Mouse (Mus musculus): ENCODE results near the gene Ttc16. TPM values are rescaled to one million over a fixed set of nuclear protein-coding genes. Genes with fewer than 3 reads are reported as not detected.

Gene Ttc16
- polyA plus RNA-seq, 1 experiment, result 1.6 TPM

DNA sequence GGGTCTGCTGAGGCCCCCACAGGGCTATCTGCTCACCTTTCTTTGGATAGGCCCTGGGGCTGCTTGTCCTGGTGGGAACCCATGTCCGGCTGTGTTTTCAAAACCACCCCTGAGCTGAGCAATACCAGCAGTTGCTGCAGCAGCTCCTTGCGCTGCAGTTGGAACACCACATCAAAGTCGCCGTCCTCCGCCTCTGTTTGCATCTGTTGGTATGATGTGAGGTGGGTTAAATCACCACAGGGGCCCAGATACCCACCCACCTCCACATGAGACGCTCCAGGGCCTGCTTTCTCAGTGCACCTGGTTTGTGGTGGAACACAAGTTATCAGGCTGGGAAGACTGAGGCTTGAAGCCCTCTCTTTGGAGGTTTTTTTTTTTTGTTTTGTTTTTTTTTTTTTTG lies 2.6 kb upstream of the Ttc16 start:
- DNase-seq (ENCODE audit: low read depth), result no peak
- TF ChIP-seq CTCF (IDR thresholded peaks at IDR 0.05; ENCODE audit: borderline replicate concordance, extremely low read depth, insufficient read depth, insufficient read length) (no peak), POLR2A (IDR thresholded peaks at IDR 0.05; ENCODE audit: borderline replicate concordance, extremely low read depth, insufficient read depth, insufficient read length, poor library complexity, severe bottlenecking) (no peak)

DNA sequence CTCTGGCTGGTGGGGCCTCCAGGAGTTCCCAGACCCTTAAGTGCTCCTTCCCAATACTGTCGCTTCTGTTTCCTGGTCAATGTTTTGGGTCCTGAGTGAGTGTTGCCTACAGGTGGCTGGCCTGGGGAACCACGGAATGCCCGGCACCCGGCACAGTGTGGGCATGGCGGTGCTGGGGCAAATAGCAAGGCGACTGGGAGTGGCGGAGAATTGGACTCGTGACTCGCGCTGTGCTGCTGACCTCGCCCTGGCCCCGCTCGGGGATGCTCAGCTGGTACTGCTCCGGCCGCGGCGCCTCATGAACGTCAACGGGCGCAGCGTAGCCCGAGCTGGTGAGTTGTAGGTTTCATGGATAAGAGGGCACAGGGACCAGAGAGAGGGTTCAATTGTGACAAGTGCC lies 759 bp upstream of the Ttc16 start:
- DNase-seq (ENCODE audit: low read depth), result no peak
- TF ChIP-seq CTCF (IDR thresholded peaks at IDR 0.05; ENCODE audit: borderline replicate concordance, extremely low read depth, insufficient read depth, insufficient read length), result no peak
- no peak for TF ChIP-seq POLR2A (IDR thresholded peaks at IDR 0.05; ENCODE audit: borderline replicate concordance, extremely low read depth, insufficient read depth, insufficient read length, poor library complexity, severe bottlenecking)

DNA sequence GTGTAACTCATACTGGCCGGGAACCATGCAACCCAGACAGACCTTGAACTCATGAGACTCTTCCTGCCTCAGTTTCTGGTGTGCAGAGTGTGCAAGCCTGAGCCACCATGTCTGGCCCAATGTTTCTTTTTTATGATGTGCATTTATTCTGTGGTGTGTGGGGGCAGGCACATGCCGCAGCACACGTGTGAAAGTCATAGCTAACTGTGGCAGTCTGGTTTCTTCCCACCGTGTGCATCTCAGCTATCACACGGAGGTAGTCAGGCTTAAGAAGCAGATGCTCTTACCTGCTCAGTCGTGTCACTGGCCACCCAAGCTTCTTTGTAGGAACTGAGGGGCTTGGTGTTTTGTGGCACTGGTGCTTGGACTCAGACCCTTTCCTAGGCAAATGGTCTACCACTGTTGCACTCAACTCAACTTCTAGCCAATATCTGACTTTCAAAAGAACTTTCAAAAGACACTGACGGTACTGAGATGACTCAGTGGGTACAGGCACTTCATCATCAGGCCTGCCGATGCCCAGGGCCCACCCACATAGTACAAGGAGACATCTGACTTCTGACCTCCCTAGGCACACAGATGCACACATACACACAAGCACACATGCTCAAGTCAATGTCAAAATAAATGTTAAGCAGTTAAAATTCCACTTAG lies 2.7 kb downstream of the Ttc16 start:
- TF ChIP-seq POLR2A (IDR thresholded peaks at IDR 0.05; ENCODE audit: borderline replicate concordance, extremely low read depth, insufficient read depth, insufficient read length, poor library complexity, severe bottlenecking), result no peak
- no peak for TF ChIP-seq CTCF (IDR thresholded peaks at IDR 0.05; ENCODE audit: borderline replicate concordance, extremely low read depth, insufficient read depth, insufficient read length)
- DNase-seq (ENCODE audit: low read depth), result no peak

DNA sequence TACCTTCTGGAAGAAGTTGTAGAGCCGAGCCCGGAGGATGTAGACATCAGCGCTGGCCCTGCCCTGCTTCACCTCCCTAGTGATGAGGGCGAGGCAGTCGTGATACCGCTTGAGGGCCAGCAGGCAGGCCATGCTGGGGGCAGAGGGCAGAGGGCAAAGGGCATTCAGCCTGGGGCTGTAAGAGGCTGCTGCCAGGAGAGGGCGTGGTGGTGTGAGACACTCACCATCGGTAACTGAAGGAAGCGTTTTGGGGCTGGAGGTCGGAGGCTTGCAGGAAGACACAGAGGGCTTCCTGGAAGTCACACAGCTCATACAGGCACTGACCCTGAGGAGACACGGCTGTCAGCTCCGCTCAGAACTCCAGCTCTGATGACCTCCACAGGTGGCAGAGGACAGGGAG lies 3.5 kb downstream of the Ttc16 start:
- no peak for TF ChIP-seq CTCF (IDR thresholded peaks at IDR 0.05; ENCODE audit: borderline replicate concordance, extremely low read depth, insufficient read depth, insufficient read length)
- TF ChIP-seq POLR2A (IDR thresholded peaks at IDR 0.05; ENCODE audit: borderline replicate concordance, extremely low read depth, insufficient read depth, insufficient read length, poor library complexity, severe bottlenecking), result no peak
- no peak for DNase-seq (ENCODE audit: low read depth)

DNA sequence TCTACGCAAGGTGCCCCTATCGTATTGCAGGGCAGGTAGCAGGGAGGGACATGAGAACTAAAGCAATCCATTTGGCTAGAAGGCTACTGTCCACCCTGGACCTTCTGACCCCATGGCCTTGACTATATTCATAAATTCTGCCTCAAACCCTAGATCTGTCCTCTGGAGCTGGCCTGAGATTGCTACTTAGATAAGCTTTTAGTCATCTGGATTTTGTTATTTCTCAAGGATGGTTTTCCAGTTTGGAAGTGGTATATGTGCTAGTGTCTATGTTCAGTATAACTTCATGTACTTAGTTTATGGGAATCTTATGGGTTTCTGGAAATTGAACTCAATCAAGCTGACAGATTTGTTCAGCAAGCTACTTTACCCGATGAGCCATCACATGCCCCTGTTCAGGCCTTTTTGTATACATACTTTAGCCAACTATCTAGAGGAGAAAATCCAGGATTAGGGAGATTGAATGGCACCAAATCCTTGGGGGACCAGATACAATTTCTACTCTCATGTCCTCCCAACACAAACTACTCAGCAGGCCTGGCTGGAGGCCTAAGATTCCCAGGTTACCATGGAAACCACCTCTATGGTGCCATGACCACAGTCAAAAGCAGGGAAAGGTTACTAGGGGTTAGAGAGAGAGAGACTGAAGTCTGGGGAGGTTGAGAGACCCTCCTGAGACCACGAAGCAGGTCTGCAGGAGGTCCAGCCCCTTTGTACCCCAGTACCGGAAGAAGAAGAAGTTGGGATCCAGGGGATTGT lies 5.9 kb downstream of the Ttc16 start:
- peak; percentile 25 for DNase-seq (ENCODE audit: low read depth)
- TF ChIP-seq CTCF (IDR thresholded peaks at IDR 0.05; ENCODE audit: borderline replicate concordance, extremely low read depth, insufficient read depth, insufficient read length) (no peak), POLR2A (IDR thresholded peaks at IDR 0.05; ENCODE audit: borderline replicate concordance, extremely low read depth, insufficient read depth, insufficient read length, poor library complexity, severe bottlenecking) (no peak)

DNA sequence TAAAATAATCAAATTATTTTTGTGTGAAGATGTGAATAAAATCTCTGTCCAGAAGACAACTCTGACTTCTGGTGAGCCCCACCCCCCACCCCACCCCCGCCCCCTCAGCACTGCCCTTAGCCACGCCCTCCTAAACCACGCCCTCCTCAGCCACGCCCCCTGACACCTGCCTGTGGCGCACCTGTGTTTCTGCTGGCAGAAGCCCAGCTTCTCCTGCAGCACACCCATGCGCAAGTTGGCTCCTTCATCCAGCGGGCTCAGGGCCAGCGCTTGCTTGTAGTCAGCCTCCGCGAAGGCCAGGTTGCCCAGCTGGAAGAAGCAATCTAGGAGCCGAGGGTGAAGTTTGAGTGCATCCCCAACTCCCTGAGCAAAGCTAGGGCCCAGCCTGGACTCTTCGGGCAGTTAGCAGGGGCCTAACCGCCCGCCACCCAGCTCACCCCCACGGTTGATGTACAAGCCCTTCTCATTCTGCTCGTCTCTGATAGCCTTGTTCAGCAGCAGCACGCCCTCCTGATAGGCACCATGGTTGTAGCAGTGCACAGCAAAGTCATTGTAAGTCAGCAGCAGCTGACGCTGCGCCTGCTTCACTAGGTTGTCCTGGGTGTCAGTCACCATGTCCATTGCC lies 6.7 kb downstream of the Ttc16 start:
- TF ChIP-seq CTCF (IDR thresholded peaks at IDR 0.05; ENCODE audit: borderline replicate concordance, extremely low read depth, insufficient read depth, insufficient read length), result no peak
- TF ChIP-seq POLR2A (IDR thresholded peaks at IDR 0.05; ENCODE audit: borderline replicate concordance, extremely low read depth, insufficient read depth, insufficient read length, poor library complexity, severe bottlenecking), result no peak
- DNase-seq (ENCODE audit: low read depth), result no peak

DNA sequence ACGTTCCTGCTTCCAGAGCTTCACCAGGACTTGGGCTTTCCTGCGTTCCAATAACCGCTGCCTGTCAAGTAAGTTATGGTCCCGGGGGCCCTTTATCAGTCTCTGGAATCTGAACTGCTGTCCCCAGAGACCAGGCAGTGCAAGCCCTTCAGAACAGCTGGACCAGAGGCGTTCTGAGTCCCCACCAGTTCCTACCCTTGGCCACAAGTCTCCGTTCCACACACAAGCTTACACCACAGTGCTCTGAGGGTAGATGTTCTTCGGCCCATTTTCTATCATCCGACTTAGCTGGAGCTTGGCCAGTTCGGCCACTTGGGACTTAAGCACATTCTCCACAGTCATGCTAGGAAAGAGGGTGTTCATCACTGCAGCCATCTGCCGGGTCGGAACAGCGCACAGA lies 8.2 kb downstream of the Ttc16 start:
- TF ChIP-seq CTCF (IDR thresholded peaks at IDR 0.05; ENCODE audit: borderline replicate concordance, extremely low read depth, insufficient read depth, insufficient read length) (no peak), POLR2A (IDR thresholded peaks at IDR 0.05; ENCODE audit: borderline replicate concordance, extremely low read depth, insufficient read depth, insufficient read length, poor library complexity, severe bottlenecking) (no peak)

DNA sequence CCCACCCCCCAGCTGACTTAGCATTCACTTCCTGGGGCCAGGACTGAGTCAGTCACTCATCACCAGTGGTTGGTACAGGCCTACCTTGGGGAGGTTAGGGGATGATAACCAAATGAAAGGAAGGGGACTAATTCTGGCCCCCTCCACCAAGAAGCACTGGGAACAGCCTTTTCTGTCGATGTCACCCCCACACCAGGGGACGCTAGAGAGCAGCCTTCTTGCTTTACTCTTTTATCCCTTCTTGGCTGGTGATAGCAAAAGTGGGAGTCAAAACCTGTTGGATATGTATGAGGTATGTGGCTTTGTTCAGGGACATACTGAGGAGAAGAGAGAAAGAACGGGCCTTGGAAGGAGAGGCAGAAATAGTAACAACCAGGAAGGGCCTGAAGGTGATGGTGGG lies 12.1 kb downstream of the Ttc16 start:
- TF ChIP-seq CTCF (IDR thresholded peaks at IDR 0.05; ENCODE audit: borderline replicate concordance, extremely low read depth, insufficient read depth, insufficient read length), result peak; percentile 12; the same call in 1 of the 2 replicates
- no peak for TF ChIP-seq POLR2A (IDR thresholded peaks at IDR 0.05; ENCODE audit: borderline replicate concordance, extremely low read depth, insufficient read depth, insufficient read length, poor library complexity, severe bottlenecking)
- no peak for DNase-seq (ENCODE audit: low read depth)

More for the DNA sequence above, 8.2 kb downstream of the Ttc16 start:
- DNase-seq (ENCODE audit: low read depth), result no peak

DNA sequence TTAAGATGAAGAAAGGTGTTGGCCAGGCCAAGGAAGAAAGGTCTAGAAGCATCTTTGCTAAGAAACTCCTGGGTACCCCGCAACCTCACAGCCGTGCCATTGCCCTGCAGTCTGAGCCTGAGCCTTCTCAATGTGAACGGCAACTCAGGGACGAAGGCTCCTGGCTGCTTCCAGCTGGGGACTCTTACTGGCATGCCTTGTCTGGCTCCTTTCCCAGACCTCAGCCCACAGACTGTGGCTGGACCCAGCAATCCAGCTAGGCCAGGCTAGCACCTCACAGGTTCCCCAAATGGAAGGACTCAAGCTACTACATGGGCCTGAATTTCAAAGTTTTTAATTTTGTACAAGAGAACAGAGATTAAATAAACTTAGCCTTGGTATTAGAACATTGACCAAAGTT lies 13.6 kb downstream of the Ttc16 start:
- no peak for DNase-seq (ENCODE audit: low read depth)

DNA sequence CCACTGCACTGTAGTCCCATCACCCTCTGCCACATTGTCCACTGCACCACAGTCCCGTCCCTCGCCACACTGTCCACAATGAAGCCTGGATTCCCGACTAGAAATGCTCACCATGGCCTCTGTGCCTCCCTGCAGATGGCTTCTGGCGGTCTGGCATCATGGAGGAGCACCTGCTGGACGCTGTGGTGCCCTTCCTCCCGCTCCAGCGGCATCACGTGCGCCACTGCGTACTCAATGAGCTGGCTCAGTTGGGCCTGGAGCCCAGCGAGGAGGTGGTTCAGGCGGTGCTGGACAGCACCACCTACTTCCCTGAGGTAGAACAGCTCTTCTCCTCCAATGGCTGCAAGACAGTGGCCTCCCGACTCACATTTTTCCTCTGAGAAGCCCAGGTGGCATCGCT lies 14.1 kb downstream of the Ttc16 start:
- TF ChIP-seq CTCF (IDR thresholded peaks at IDR 0.05; ENCODE audit: borderline replicate concordance, extremely low read depth, insufficient read depth, insufficient read length) (no peak), POLR2A (IDR thresholded peaks at IDR 0.05; ENCODE audit: borderline replicate concordance, extremely low read depth, insufficient read depth, insufficient read length, poor library complexity, severe bottlenecking) (no peak)
- DNase-seq (ENCODE audit: low read depth), result no peak

More for the DNA sequence above, 13.6 kb downstream of the Ttc16 start:
- TF ChIP-seq POLR2A (IDR thresholded peaks at IDR 0.05; ENCODE audit: borderline replicate concordance, extremely low read depth, insufficient read depth, insufficient read length, poor library complexity, severe bottlenecking) (no peak), CTCF (IDR thresholded peaks at IDR 0.05; ENCODE audit: borderline replicate concordance, extremely low read depth, insufficient read depth, insufficient read length) (no peak)

DNA sequence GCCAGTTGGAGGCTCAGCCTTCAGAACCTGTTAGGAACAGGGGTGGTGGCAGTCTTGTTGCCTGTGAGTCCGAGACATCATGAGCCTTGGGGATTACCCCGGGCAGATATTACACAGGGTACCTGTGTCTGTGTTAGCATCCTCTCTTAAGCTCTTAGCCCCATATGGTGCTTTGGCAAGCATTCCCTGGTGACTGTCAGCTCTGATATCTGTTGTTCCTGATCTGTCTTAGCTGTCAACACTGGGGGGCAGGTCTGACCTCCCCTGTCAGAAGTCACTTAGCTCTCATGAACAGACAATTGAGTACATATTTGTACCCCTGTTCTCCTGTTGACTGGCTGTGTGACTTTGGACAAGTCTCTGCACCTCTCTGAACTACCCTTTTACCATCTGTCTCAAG lies 16.4 kb downstream of the Ttc16 start:
- TF ChIP-seq CTCF (IDR thresholded peaks at IDR 0.05; ENCODE audit: borderline replicate concordance, extremely low read depth, insufficient read depth, insufficient read length), result no peak
- TF ChIP-seq POLR2A (IDR thresholded peaks at IDR 0.05; ENCODE audit: borderline replicate concordance, extremely low read depth, insufficient read depth, insufficient read length, poor library complexity, severe bottlenecking), result no peak

More for the DNA sequence above, 16.4 kb downstream of the Ttc16 start:
- DNase-seq (ENCODE audit: low read depth), result peak; percentile 32

Measured in brain, embryonic 14.5 days (tissue).